Mouse (Mus musculus) intestine, postnatal 0 days (tissue): ENCODE measurements around the gene Ranbp3l. TPM values are rescaled to one million over a fixed set of nuclear protein-coding genes. Genes with fewer than 3 reads are reported as not detected.

Experiments used
- ATAC-seq: fragments of 200-750 bp; cut with Nextera tagmentation; 2 replicates; pipeline ENCODE4 v1.8.0; 2017; ENCODE audit warnings: mild to moderate bottlenecking, moderate TSS enrichment, moderate library complexity
- H3K27ac ChIP-seq: fragments of 300-500 bp; sonication (generic); 2 replicates; pipeline ENCODE4 v1.5.1; 2014; ENCODE audit warnings: mild to moderate bottlenecking, low read depth, low read length, moderate library complexity
- H3K27me3 ChIP-seq: fragments of 300-500 bp; sonication (generic); replicated peaks from 2 replicates; pipeline ENCODE4 v1.6.1; 2014; ENCODE audit warnings: low read length, mixed read lengths; ENCODE audit not compliant: control insufficient read depth, insufficient read depth
- H3K36me3 ChIP-seq: fragments of 300-500 bp; sonication (generic); 2 replicates; pipeline ENCODE4 v1.6.1; 2014; ENCODE audit warnings: mild to moderate bottlenecking, moderate library complexity; ENCODE audit not compliant: control insufficient read depth, insufficient read depth
- H3K4me1 ChIP-seq: fragments of 300-500 bp; sonication (generic); replicated peaks from 2 replicates; pipeline ENCODE4 v1.6.1; 2014; ENCODE audit warnings: antibody characterized with exemption, low read length, mixed read lengths; ENCODE audit not compliant: control insufficient read depth, insufficient read depth
- H3K4me2 ChIP-seq: fragments of 300-500 bp; sonication (generic); replicated peaks from 2 replicates; pipeline ENCODE4 v1.6.1; 2014; ENCODE audit warnings: low read depth, mild to moderate bottlenecking, moderate library complexity
- H3K4me3 ChIP-seq: fragments of 300-500 bp; sonication (generic); 2 replicates; pipeline ENCODE4 v1.5.1; 2014; ENCODE audit warnings: low read depth, low read length
- H3K9ac ChIP-seq: fragments of 300-500 bp; sonication (generic); 2 replicates; pipeline ENCODE4 v1.6.1; 2014; ENCODE audit warnings: mild to moderate bottlenecking, low read depth, low read length
- H3K9me3 ChIP-seq: fragments of 300-500 bp; sonication (generic); 2 replicates; pipeline ENCODE4 v1.6.1; 2016; ENCODE audit warnings: mixed run types; ENCODE audit not compliant: control insufficient read depth
- CTCF ChIP-seq: sonication (generic); IDR thresholded peaks from 2 replicates; pipeline ENCODE4 v1.5.1; 2016; ENCODE audit warnings: low read depth, mild to moderate bottlenecking, control low read depth, antibody characterized with exemption, moderate library complexity
- WGBS: fragments of 180-500 bp; shearing (Covaris S2); extraction: QIAGEN DNeasy Blood & Tissue Kit; methylation state at CpG from one replicate; pipeline ENCODE4 v1.1.7; 2014; 5-methylcytosine and 5-hydroxymethylcytosine counted together
- polyA plus RNA-seq: library from polyadenylated mRNA; unstranded; fragments of >200 nt; fragmentation: Nextera tagmentation; extraction: Ambion mirVana; gene quantifications from 2 replicates; pipeline ENCODE4 v1.2.1, GENCODE M21; 2015

Ranbp3l gene
- polyA plus RNA-seq, 1 experiment from 2014 or later: 0.29 TPM

- TF ChIP-seq CTCF: no peak
- H3K9me3 ChIP-seq: no peaks in the 10 kb centered on the region
- H3K4me1 ChIP-seq: no peaks in the 10 kb centered on the region
- H3K27ac ChIP-seq: peak overlapping the region; percentile 80
- H3K4me2 ChIP-seq: no peak overlapping the region
- no peak for ATAC-seq
- H3K9ac ChIP-seq: no peak overlapping the region
- 81% methylated on average over 17 of the region's 17 CpGs for WGBS
- H3K27me3 ChIP-seq: no peaks in the 10 kb centered on the region
- H3K4me3 ChIP-seq: no peak overlapping the region
- peaks cover 24% of the 10 kb centered on the region for H3K36me3 ChIP-seq
These were observed 120.3 kb downstream of the Ranbp3l start for GRCm38 (mm10) chr15:9087895-9088682.

GRCm38 (mm10) chr15:9088683-9089072 is 120.9 kb downstream of the Ranbp3l start:
- no peaks in the 10 kb centered on the region for H3K27me3 ChIP-seq
- ATAC-seq: peak; percentile 67
- no peak overlapping the region for H3K4me2 ChIP-seq
- H3K9me3 ChIP-seq: no peaks in the 10 kb centered on the region
- H3K27ac ChIP-seq: peak overlapping the region; percentile 80
- H3K4me1 ChIP-seq: no peaks in the 10 kb centered on the region
- no peak for TF ChIP-seq CTCF
- no peak overlapping the region for H3K4me3 ChIP-seq
- H3K9ac ChIP-seq: no peak overlapping the region
- H3K36me3 ChIP-seq: peaks cover 24% of the 10 kb centered on the region
- 43% methylated on average over 8 of the region's 8 CpGs for WGBS

- WGBS: 33% methylated on average over 2 of the region's 2 CpGs
- Histone ChIP-seq H3K27ac (peak overlapping the region; percentile 77), H3K9me3 (no peaks in the 10 kb centered on the region), H3K4me3 (no peak overlapping the region), H3K4me2 (no peak overlapping the region), H3K4me1 (no peaks in the 10 kb centered on the region), H3K27me3 (no peaks in the 10 kb centered on the region), H3K9ac (no peak overlapping the region), H3K36me3 (peaks cover 24% of the 10 kb centered on the region)
- no peak for TF ChIP-seq CTCF
- peak; percentile 77 for ATAC-seq
These were observed 121.5 kb downstream of the Ranbp3l start for GRCm38 (mm10) chr15:9089136-9089720.

GRCm38 (mm10) chr15:9090662-9091061 is 122.9 kb downstream of the Ranbp3l start:
- no peak for TF ChIP-seq CTCF
- 0 out of 2 replicates have a peak, but pooled peaks cover 2% of the 10 kb centered on the region for H3K4me1 ChIP-seq
- no peaks in the 10 kb centered on the region for H3K27me3 ChIP-seq
- H3K4me3 ChIP-seq: no peak overlapping the region
- 0 out of 2 replicates have a peak overlapping the region, but pooled peaks have one; percentile 42 for H3K27ac ChIP-seq
- ATAC-seq: 0 out of 2 replicates have a peak, but pooled peaks have one; percentile 7
- H3K36me3 ChIP-seq: peaks cover 29% of the 10 kb centered on the region
- WGBS: 47% methylated on average over 5 of the region's 5 CpGs
- H3K4me2 ChIP-seq: no peak overlapping the region
- H3K9me3 ChIP-seq: no peaks in the 10 kb centered on the region
- no peak overlapping the region for H3K9ac ChIP-seq

GRCm38 (mm10) chr15:9093598-9094365 is 126.0 kb downstream of the Ranbp3l start:
- H3K9me3 ChIP-seq: no peaks in the 10 kb centered on the region
- peak; percentile 41 for ATAC-seq
- peak overlapping the region; percentile 55 for H3K4me2 ChIP-seq
- peaks cover 29% of the 10 kb centered on the region for H3K36me3 ChIP-seq
- H3K4me1 ChIP-seq: 0 out of 2 replicates have a peak, but pooled peaks cover 2% of the 10 kb centered on the region
- peak overlapping the region; percentile 9; the same call in 1 of the 2 replicates for H3K4me3 ChIP-seq
- 50% methylated on average over 11 of the region's 11 CpGs for WGBS
- no peak overlapping the region for H3K9ac ChIP-seq
- no peaks in the 10 kb centered on the region for H3K27me3 ChIP-seq
- no peak for TF ChIP-seq CTCF
- H3K27ac ChIP-seq: no peak overlapping the region

- peak overlapping the region; percentile 55 for H3K4me2 ChIP-seq
- no peaks in the 10 kb centered on the region for H3K9me3 ChIP-seq
- no peaks in the 10 kb centered on the region for H3K27me3 ChIP-seq
- peaks cover 33% of the 10 kb centered on the region for H3K36me3 ChIP-seq
- ATAC-seq: peak; percentile 59
- H3K27ac ChIP-seq: no peak overlapping the region
- peak overlapping the region; percentile 9; the same call in 1 of the 2 replicates for H3K4me3 ChIP-seq
- WGBS: 11% methylated on average over 13 of the region's 13 CpGs
- no peak for TF ChIP-seq CTCF
- no peak overlapping the region for H3K9ac ChIP-seq
- H3K4me1 ChIP-seq: 0 out of 2 replicates have a peak, but pooled peaks cover 2% of the 10 kb centered on the region
These were observed 126.6 kb downstream of the Ranbp3l start for GRCm38 (mm10) chr15:9094366-9094750.
